Mouse (Mus musculus) 3T3-L1 (cell line): Measurements from ENCODE around the gene Med15.

Experiments
- DNase-seq: peaks from one replicate; pipeline ENCODE4 v3.0.0-alpha.2; 2015; ENCODE audit warnings: low read depth, low spot score

The Med15 gene

GRCm38 (mm10) chr16:17619198-17620105, 113.2 kb downstream of the Med15 start, which contains the start of gene Smpd4:
Smpd4 (plus strand) TSS chr16:17619354.
- DNase-seq: peak; percentile 92

GRCm38 (mm10) chr16:17617922-17618565, 114.6 kb downstream of the Med15 start:
- DNase-seq: peak; percentile 60

GRCm38 (mm10) chr16:17616212-17616611, 116.5 kb downstream of the Med15 start:
- no peak for DNase-seq

- DNase-seq: peak; percentile 62
These were observed 118.0 kb downstream of the Med15 start for GRCm38 (mm10) chr16:17614740-17615139.

GRCm38 (mm10) chr16:17611383-17611782, 121.3 kb downstream of the Med15 start:
- DNase-seq: peak; percentile 73

GRCm38 (mm10) chr16:17605684-17606083, 127.0 kb downstream of the Med15 start:
- no peak for DNase-seq

- DNase-seq: no peak
These were observed 127.8 kb downstream of the Med15 start for GRCm38 (mm10) chr16:17604941-17605340.
